Mouse (Mus musculus) neural tube, embryonic 12.5 days (tissue): ENCODE results near the gene Carm1. TPM values are rescaled to one million over a fixed set of nuclear protein-coding genes. Genes with fewer than 3 reads are reported as not detected.

Source experiments
- ATAC-seq: fragments of 200-750 bp; cut with Nextera tagmentation; 2 replicates; pipeline ENCODE4 v1.8.0; 2017; ENCODE audit warnings: low read depth, mild to moderate bottlenecking, moderate TSS enrichment, moderate library complexity; ENCODE audit not compliant: low FRiP score
- H3K27ac ChIP-seq: fragments of 300-500 bp; sonication (generic); 2 replicates; pipeline ENCODE4 v1.5.1; 2016
- H3K27me3 ChIP-seq: fragments of 300-500 bp; sonication (generic); replicated peaks from 2 replicates; pipeline ENCODE4 v1.6.1; 2016; ENCODE audit warnings: mild to moderate bottlenecking
- H3K36me3 ChIP-seq: fragments of 300-500 bp; sonication (generic); 2 replicates; pipeline ENCODE4 v1.6.1; 2016; ENCODE audit warnings: mild to moderate bottlenecking
- H3K4me1 ChIP-seq: fragments of 300-500 bp; sonication (generic); 2 replicates; pipeline ENCODE4 v1.6.1; 2016
- H3K4me2 ChIP-seq: fragments of 300-500 bp; sonication (generic); replicated peaks from 2 replicates; pipeline ENCODE4 v1.6.1; 2016; ENCODE audit warnings: mild to moderate bottlenecking
- H3K4me3 ChIP-seq: fragments of 300-500 bp; sonication (generic); 2 replicates; pipeline ENCODE4 v1.5.1; 2016
- H3K9ac ChIP-seq: fragments of 300-500 bp; sonication (generic); 2 replicates; pipeline ENCODE4 v1.6.1; 2016; ENCODE audit warnings: mild to moderate bottlenecking
- H3K9me3 ChIP-seq: fragments of 300-500 bp; sonication (generic); 2 replicates; pipeline ENCODE4 v1.6.1; 2016; ENCODE audit warnings: mild to moderate bottlenecking
- WGBS: fragments of 180-500 bp; shearing (Covaris S2); methylation state at CpG from one replicate; pipeline ENCODE4 v1.1.7; 2016; 5-methylcytosine and 5-hydroxymethylcytosine counted together
- polyA plus RNA-seq: library from polyadenylated mRNA; unstranded; fragments of >200 nt; fragmentation: Nextera tagmentation; extraction: Ambion mirVana; gene quantifications from 2 replicates; pipeline ENCODE4 v1.2.1, GENCODE M21; 2016

Gene Carm1
- 64.4 and 77.4 TPM in 2 replicates for polyA plus RNA-seq

DNA sequence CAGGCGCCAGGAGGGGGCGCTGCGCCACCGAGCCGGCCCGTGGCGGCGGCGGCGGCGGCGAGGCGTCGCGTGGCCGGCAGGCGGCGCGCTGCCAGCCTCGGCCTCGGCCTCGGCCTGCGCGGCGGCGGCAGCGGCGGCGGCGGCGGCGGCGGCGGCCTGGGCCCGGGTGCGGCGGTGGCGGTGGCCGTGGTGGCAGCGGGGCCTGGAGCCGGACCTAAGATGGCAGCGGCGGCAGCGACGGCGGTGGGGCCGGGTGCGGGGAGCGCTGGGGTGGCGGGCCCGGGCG lies at the start of gene Carm1:
TSS of gene Carm1 (plus strand) at position 106 of the 286 bp plus-strand sequence.
- Histone ChIP-seq H3K4me2 (peak within 1 kb of the TSS; percentile 81), H3K9me3 (no peaks in the 10 kb centered on the region), H3K27me3 (no peaks in the 10 kb centered on the region), H3K27ac (peak within 1 kb of the TSS; percentile 96), H3K4me3 (peak within 1 kb of the TSS; percentile 83), H3K9ac (peak within 1 kb of the TSS; percentile 93), H3K36me3 (peaks cover 16% of the 10 kb centered on the region), H3K4me1 (peaks cover 22% of the 10 kb centered on the region)
- no peak; the same call in 1 of the 2 replicates for ATAC-seq
- WGBS = 2% methylated on average over 18 of the region's 52 CpGs

DNA sequence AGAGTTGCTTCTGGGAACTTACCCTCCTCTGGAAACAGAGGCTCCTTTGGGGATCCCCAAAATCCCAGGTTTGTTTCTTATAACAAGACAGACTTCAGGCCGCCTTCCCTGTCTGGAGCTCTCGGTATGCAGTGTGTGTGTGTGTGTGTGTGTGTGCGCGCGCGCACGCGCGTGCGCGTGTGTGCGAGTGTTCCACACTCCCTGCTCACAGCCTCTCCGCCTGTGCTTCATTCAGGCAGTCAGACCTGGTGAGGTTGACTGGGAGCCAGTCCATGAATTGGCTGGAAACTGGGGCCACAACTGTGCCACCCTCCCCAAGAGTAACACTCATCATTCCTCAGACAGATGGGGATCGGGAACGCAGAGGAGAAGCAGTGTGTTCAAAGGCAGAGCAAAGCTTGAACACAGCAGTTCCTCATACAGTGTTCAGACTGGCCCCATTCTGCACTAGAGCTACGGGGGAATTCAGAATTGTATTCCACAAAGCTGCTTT lies 49.6 kb upstream of the Carm1 start:
- no peak overlapping the region for H3K27ac ChIP-seq
- H3K4me1 ChIP-seq = no peaks in the 10 kb centered on the region
- H3K27me3 ChIP-seq = no peaks in the 10 kb centered on the region
- no peak overlapping the region for H3K4me2 ChIP-seq
- H3K36me3 ChIP-seq = peaks cover 53% of the 10 kb centered on the region
- WGBS = 90% methylated on average over 16 of the region's 16 CpGs
- H3K4me3 ChIP-seq = no peak overlapping the region
- H3K9me3 ChIP-seq = no peaks in the 10 kb centered on the region
- no peak overlapping the region for H3K9ac ChIP-seq
- ATAC-seq = no peak

DNA sequence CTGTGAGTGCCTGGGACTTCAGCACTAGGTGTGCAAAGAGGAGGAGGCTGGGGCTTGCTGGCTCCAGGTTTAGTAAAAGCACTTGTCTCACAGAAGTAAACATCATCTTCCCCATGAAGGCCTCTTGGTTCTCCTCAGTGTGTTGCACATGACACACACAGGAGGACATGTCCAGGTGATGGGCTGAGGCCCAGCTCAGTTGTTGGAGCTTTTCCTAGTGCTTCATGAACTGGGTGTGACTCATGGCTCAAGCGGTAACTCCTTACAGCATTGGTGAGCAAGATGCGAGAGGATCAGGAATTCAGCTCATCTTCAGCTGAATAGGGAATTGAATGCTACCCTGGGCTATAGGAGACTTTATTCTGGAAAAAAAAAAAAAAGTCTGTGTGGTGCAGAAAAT lies 49.0 kb upstream of the Carm1 start:
- Histone ChIP-seq H3K9ac (no peak overlapping the region), H3K36me3 (peaks cover 53% of the 10 kb centered on the region), H3K4me2 (no peak overlapping the region), H3K4me3 (no peak overlapping the region), H3K27me3 (no peaks in the 10 kb centered on the region), H3K9me3 (no peaks in the 10 kb centered on the region), H3K4me1 (no peaks in the 10 kb centered on the region), H3K27ac (no peak overlapping the region)
- WGBS = 93% methylated on average over 2 of the region's 2 CpGs
- no peak for ATAC-seq

DNA sequence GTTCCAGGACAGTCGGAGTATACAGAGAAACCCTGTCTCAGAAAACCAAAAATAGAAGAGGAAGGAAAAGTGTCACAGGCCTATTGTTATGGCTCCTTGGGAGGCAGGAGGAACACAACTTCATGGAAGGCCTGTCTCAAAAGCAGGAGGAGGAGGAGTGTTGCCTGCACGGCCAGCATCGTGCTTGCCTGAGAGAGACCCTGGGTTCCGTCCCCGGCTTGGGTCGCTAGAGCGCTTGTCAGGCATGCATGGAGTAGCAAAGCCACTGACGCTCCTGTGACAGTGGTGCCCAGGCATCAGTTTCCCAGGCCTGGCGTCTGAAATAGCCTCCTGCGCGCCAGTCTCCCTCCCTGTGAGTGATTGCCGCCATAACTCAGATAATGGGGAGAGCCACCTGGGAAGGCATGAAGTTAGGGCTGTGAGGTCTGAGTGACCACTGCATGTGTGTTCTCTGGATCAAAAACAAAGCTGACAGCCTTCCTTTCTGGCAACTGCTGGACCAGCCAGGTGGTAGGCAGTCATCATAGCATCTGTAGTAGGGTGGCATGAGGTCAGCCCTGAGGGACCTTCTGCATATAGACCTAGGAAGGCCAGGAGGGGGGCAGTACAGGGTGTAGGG lies 48.3 kb upstream of the Carm1 start:
- no peaks in the 10 kb centered on the region for H3K9me3 ChIP-seq
- 87% methylated on average over 12 of the region's 12 CpGs for WGBS
- no peak overlapping the region for H3K9ac ChIP-seq
- peaks cover 58% of the 10 kb centered on the region for H3K36me3 ChIP-seq
- no peak overlapping the region for H3K27ac ChIP-seq
- ATAC-seq = no peak
- no peak overlapping the region for H3K4me2 ChIP-seq
- H3K4me3 ChIP-seq = no peak overlapping the region
- no peaks in the 10 kb centered on the region for H3K27me3 ChIP-seq
- no peaks in the 10 kb centered on the region for H3K4me1 ChIP-seq

DNA sequence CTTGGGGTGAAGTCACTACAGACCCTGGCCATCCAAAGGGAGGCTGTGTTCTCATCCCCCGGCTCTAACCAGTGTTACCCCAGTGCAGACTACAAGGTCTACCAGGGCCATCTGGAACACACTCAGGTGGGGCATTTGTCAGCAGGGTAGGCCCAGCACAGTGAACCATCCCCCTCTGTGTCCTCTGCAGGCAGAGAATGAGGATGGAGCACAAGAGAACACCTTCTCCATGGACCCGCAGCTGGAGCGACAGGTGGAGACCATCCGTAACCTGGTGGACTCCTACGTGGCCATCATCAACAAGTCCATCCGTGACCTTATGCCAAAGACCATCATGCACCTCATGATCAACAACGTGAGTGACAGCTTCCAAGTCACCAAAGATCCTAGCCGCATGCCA lies 43.3 kb upstream of the Carm1 start:
- no peaks in the 10 kb centered on the region for H3K4me1 ChIP-seq
- H3K9me3 ChIP-seq = no peaks in the 10 kb centered on the region
- H3K4me2 ChIP-seq = no peak overlapping the region
- 98% methylated on average over 8 of the region's 8 CpGs for WGBS
- H3K9ac ChIP-seq = no peak overlapping the region
- H3K36me3 ChIP-seq = peaks cover 77% of the 10 kb centered on the region
- H3K27ac ChIP-seq = no peak overlapping the region
- H3K27me3 ChIP-seq = no peaks in the 10 kb centered on the region
- no peak for ATAC-seq
- H3K4me3 ChIP-seq = no peak overlapping the region

DNA sequence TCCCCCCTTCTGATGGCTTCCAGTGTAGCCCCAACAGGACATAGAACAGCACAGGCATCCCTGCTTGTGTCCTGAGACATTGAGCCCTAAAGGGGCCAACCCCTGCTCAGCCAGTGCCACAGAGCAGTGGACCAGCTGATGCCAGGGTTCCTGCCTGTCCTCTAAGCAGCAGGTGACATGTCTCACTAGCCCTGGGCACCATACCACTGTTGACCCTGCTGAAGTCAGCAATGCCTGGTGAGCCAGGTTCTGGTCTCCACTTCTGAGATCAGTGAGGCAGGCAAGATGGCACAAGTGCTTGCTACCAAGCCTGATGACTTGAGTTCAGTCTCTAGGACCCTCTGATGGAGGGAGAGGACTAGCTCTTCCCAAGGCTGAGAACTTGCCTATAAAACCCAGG lies 40.9 kb upstream of the Carm1 start:
- no peaks in the 10 kb centered on the region for H3K27me3 ChIP-seq
- H3K4me3 ChIP-seq = no peak overlapping the region
- H3K9me3 ChIP-seq = no peaks in the 10 kb centered on the region
- no peak overlapping the region for H3K27ac ChIP-seq
- H3K9ac ChIP-seq = no peak overlapping the region
- peaks cover 13% of the 10 kb centered on the region for H3K4me1 ChIP-seq
- no peak for ATAC-seq
- peaks cover 71% of the 10 kb centered on the region for H3K36me3 ChIP-seq
- no peak overlapping the region for H3K4me2 ChIP-seq

DNA sequence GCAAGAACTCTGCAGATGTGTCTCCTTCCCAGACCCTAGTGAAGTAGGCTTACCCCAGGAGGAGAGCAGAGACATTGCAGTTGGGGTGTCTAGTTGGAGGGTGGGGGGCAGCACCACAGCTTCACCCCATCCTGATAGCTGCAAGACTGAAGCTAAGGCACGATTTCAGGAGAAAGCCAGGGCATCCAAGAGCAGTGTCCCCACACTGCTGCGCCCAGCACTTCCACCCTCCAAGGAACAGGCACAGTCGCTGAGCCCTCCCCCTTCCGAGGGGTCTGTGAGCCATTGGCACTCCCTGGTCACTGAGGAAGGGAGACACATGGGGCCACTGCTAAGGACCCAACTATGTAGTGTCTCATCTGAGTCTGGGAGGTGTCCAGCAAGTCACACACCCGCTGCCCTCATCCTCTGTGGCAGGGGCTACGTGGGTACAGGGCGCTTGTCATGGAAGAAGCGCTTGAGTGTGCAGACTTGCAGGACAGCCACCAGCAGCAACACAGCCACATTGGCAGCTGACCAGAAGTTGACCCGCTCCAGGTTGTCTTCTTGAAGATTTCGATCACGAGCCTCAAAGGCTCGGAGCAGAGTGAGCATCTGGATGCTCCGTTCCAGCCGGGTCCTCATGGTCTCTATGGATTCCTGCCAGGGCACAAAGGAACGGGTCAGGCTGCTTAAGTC lies 38.8 kb upstream of the Carm1 start:
- 91% methylated on average over 15 of the region's 15 CpGs for WGBS
- ATAC-seq = no peak
- H3K36me3 ChIP-seq = peaks cover 58% of the 10 kb centered on the region

DNA sequence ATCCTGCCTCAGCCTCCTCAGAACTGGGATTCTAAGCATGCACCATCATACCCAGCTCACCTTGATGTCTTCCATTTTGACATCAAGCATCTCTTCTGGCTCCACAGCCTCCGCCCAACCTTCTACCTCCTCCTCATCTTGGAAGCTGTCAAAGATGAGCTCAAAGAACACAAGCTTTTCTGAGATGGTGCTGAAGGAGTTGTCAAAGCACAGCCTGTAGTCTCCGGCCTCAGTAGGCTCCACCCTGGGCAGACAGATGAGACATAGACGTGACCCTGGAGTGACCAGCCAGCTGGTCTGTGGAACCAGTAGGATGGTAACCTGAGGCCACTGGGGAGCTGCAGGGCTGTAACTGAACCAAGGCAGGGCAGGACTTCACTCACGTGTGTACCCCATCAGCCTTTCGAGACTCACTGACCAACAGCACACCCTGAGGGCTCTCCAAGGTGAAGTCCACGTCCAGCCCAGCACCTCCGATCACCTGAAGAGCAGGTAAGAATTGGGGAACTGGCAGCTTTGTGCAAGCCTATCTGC lies 37.8 kb upstream of the Carm1 start:
- no peaks in the 10 kb centered on the region for H3K27me3 ChIP-seq
- peaks cover 48% of the 10 kb centered on the region for H3K36me3 ChIP-seq
- H3K9ac ChIP-seq = 0 out of 2 replicates have a peak overlapping the region, but pooled peaks have one; percentile 60
- H3K4me3 ChIP-seq = peak overlapping the region; percentile 68; the same call in 1 of the 2 replicates
- H3K27ac ChIP-seq = no peak overlapping the region
- H3K4me2 ChIP-seq = peak overlapping the region; percentile 71
- ATAC-seq = no peak
- whole genome bisulfite sequencing = 82% methylated on average over 7 of the region's 7 CpGs
- H3K9me3 ChIP-seq = no peaks in the 10 kb centered on the region
- H3K4me1 ChIP-seq = peaks cover 16% of the 10 kb centered on the region

More for the DNA sequence above, 38.8 kb upstream of the Carm1 start:
- H3K27ac ChIP-seq = no peak overlapping the region
- no peaks in the 10 kb centered on the region for H3K27me3 ChIP-seq
- H3K4me2 ChIP-seq = no peak overlapping the region
- peaks cover 16% of the 10 kb centered on the region for H3K4me1 ChIP-seq
- no peak overlapping the region for H3K4me3 ChIP-seq
- no peak overlapping the region for H3K9ac ChIP-seq
- H3K9me3 ChIP-seq = no peaks in the 10 kb centered on the region

DNA sequence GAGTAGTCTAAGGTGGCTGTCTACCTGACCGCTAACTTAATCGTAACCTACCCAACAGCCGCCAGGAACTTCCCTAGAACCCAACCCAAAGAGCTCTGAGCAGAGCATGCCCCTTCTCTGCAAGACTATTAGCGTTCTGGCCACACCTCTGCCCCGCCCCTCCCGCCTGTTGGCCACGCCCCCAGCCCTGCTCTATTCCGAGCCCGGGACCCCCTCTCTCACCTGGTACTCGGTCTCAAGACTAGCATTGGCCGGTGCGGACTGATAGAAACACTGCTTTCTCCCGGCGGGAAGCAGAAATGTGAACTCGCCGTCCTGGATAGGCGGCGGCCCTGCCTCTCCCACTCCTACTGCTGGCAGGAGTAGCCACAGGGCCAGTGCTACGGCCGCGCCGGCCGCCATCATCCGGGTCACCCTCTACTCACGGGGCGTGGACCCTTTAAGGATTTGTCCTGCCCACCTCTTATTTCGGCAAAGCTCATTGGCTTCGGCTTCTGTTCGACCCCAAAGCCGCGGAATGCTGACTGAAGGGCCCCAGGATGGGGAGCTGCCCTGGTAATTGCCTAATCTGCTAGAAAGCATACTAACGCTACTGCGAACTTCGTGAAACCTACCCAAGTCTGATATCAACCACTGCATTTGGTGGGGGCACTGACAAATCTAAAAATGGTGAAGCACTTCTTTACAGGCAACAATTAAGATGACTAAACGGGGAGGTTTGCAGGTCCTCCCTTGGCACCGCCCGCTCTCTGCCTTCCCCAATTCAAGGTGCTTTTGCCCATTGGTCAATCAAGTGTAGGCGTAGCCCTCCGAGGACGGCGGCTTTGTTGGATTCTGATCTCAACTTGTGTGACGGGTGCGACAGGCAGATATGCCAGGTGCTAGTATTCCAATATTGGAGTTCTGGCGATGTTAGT lies 36.7 kb upstream of the Carm1 start, which contains the start of gene Tmed1:
TSS of gene Tmed1 (minus strand) at position 481 of the 917 bp plus-strand sequence.
- peak within 1 kb of the TSS; percentile 60 for H3K9ac ChIP-seq
- peak; percentile 96 for ATAC-seq
- peaks cover 16% of the 10 kb centered on the region for H3K4me1 ChIP-seq
- no peaks in the 10 kb centered on the region for H3K27me3 ChIP-seq
- H3K36me3 ChIP-seq = peaks cover 37% of the 10 kb centered on the region
- peak within 1 kb of the TSS; percentile 55; the same call in 1 of the 2 replicates for H3K27ac ChIP-seq
- peak within 1 kb of the TSS; percentile 71 for H3K4me2 ChIP-seq
- H3K9me3 ChIP-seq = no peaks in the 10 kb centered on the region
- H3K4me3 ChIP-seq = peak within 1 kb of the TSS; percentile 68
- under 1% methylated on average over 44 of the region's 44 CpGs for WGBS

DNA sequence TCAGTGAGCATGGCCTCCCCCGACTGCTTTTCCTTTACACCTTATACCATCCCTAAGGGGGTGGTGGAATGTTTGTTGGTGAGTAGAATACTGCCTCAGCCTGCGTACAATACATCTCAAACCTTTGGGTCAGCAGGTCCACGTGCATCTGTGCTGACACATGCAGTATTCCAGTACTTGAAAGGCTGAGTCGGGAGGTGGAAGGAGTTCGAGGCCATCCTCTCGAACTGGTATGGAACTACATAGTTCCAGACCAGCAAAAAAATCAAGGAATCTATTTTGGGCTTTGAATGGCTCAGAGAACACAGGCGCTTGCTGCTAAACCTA lies 36.0 kb upstream of the Carm1 start:
- peak overlapping the region; percentile 60 for H3K9ac ChIP-seq
- H3K27ac ChIP-seq = peak overlapping the region; percentile 55; the same call in 1 of the 2 replicates
- peaks cover 31% of the 10 kb centered on the region for H3K36me3 ChIP-seq
- no peaks in the 10 kb centered on the region for H3K9me3 ChIP-seq
- ATAC-seq = peak; percentile 45; the same call in 1 of the 2 replicates
- H3K27me3 ChIP-seq = no peaks in the 10 kb centered on the region
- H3K4me2 ChIP-seq = peak overlapping the region; percentile 71
- H3K4me1 ChIP-seq = peaks cover 16% of the 10 kb centered on the region
- H3K4me3 ChIP-seq = peak overlapping the region; percentile 68
- WGBS = 7% methylated on average over 7 of the region's 7 CpGs

DNA sequence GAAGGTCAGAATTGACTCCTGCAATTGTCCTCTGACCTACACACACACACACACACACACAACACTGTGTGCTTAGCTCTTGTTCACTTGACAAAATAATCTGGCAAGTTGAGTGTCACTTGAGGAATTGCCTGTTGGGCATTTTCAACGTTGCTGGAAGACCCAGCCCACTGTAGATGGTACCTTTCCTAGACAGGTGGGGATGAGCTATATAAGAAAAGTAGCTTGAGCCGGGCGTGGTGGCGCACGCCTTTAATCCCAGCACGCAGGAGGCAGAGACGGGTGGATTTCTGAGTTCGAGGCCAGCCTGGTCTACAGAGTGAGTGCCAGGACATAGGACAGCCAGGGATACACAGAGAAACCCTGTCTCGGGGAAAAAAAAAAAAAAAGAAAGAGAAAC lies 35.6 kb upstream of the Carm1 start:
- Histone ChIP-seq H3K27ac (no peak overlapping the region), H3K4me2 (peak overlapping the region; percentile 71), H3K36me3 (peaks cover 27% of the 10 kb centered on the region), H3K4me3 (peak overlapping the region; percentile 68), H3K27me3 (no peaks in the 10 kb centered on the region), H3K9ac (peak overlapping the region; percentile 60; the same call in 1 of the 2 replicates), H3K4me1 (peaks cover 16% of the 10 kb centered on the region), H3K9me3 (no peaks in the 10 kb centered on the region)
- no peak for ATAC-seq
- WGBS = 86% methylated on average over 9 of the region's 9 CpGs

DNA sequence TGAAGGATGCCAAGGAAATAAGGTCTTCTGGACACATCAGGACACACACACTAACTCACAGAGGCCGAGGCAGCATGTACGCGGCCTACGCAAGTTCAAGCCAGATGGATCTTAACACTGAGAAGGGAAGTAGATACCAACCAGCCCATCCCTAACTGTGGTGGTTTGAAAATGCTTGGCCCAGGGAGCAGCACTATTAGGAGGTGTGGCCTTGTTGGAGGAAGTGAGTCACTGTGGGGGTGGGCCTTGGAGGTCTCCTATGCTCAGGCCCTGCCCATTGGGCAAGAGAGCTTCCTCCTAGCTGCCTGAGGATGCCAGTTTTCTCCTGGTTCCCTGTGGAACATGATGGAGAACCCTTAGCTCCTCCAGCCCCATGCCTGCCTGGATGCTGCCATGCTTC lies 33.2 kb upstream of the Carm1 start:
- Histone ChIP-seq H3K27ac (no peak overlapping the region), H3K4me2 (no peak overlapping the region), H3K9me3 (no peaks in the 10 kb centered on the region), H3K4me1 (peaks cover 16% of the 10 kb centered on the region), H3K27me3 (no peaks in the 10 kb centered on the region), H3K36me3 (peaks cover 6% of the 10 kb centered on the region), H3K9ac (no peak overlapping the region), H3K4me3 (no peak overlapping the region)
- over 99% methylated on average over 4 of the region's 4 CpGs for WGBS
- ATAC-seq = no peak
